Mouse (Mus musculus) liver, adult 2 months (tissue): ENCODE data around the gene Fga.

Experiments used
- CTCF ChIP-seq: fragments of 200-500 bp; IDR thresholded peaks from 2 replicates; pipeline ENCODE4 v1.5.1; 2011; ENCODE audit warnings: low read depth, low read length, control low read depth
- POLR2A ChIP-seq: fragments of 200-500 bp; IDR thresholded peaks from 2 replicates; pipeline ENCODE4 v1.6.1; 2011; ENCODE audit warnings: low read length, control low read depth; ENCODE audit not compliant: insufficient read depth; ENCODE audit errors: extremely low read depth

GRCm38 (mm10) chr3:83033801-83034200, 7.9 kb downstream of the Fga start:
- TF ChIP-seq CTCF (no peak), POLR2A (0 out of 2 replicates have a peak, but pooled peaks have one; percentile 13)
